Mouse (Mus musculus) right cerebral cortex, adult 2 months (tissue): ENCODE data around the gene Scrn1.

Experiments used
- DNase-seq, 2 experiments: peaks; one replicate each; pipeline ENCODE4 v3.0.0; 2021 to 2022; ENCODE audit warnings: low spot score in 2 of 2

The Scrn1 gene

DNA sequence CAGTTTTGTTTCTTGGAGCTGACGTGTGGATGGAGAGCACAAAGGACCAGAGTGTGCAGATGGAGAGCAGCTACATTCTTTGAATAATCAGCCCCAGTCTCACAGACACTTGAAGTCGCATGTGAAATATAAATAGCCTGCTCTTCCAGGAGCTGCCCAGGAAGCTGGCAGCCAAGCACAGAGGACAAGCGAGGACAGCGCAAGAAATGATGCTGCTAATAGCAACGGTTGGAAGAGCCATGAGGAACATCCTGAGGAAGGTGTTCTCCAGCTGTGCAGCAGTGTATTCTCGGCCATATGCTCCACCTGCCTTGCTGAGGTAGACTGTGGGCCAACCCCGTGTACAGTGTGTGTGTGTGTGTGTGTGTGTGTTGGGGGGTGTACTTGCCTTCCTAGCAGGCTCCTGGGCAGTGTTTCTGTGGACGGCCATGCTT lies 35.2 kb downstream of the Scrn1 start:
- peak; percentile 52 to 54 for DNase-seq

DNA sequence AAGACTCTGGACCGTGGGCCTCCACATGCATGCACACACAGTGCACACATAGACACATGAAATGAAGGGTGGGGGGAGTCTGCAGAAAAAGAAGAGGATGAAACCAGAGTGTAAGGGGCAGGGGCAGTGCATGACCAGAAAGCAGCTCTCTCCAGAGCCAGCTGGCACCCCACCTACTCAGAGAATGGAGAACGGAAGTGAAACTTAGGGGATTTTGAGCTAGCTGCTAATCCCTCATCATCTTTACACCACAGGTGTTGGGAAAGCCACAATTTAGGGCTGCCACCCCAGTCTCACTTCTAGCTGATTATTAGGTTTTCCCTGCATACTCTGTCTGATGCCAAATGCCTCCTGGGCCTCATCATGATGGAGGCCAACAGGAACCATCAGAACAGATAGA lies 36.1 kb downstream of the Scrn1 start:
- DNase-seq = no peak

DNA sequence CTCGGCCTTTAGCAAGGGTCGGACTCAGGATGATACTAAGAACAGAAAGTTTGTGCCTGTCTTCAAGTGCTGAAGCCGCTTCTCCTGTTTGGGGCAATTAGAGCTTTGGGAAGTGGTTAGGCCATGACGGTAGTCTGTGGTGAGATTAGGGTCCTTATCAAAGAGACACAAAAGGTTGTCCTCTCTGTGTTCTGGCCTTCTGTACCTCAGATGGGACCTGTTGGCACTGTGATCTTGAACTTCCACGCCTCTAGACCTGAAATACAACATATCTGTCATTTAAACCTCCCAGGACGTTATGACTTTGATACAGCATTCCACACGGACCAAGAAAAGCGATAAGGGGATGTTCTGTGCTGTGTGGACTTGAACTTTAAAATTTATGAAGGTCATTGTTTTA lies 37.6 kb downstream of the Scrn1 start:
- no peak for DNase-seq

DNA sequence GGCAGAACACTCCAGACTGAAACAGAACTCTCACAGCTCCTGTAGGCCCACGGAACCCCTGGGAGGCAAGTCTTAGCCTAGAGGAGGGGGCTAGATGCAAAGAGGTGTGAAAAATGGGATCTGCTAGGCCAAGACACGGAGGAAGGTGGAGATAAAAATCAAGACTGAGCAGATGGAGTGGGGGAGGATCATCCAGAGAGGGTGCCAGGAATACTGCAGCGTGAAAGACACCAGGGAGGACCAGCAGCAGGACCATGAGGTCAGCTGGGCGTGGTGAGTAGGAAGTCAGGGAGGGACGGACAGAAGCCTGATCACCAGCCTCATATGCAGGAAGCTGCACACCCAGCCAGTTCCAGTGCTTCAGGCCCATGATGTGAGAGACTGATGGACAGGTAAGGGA lies 47.5 kb downstream of the Scrn1 start:
- DNase-seq = no peak

DNA sequence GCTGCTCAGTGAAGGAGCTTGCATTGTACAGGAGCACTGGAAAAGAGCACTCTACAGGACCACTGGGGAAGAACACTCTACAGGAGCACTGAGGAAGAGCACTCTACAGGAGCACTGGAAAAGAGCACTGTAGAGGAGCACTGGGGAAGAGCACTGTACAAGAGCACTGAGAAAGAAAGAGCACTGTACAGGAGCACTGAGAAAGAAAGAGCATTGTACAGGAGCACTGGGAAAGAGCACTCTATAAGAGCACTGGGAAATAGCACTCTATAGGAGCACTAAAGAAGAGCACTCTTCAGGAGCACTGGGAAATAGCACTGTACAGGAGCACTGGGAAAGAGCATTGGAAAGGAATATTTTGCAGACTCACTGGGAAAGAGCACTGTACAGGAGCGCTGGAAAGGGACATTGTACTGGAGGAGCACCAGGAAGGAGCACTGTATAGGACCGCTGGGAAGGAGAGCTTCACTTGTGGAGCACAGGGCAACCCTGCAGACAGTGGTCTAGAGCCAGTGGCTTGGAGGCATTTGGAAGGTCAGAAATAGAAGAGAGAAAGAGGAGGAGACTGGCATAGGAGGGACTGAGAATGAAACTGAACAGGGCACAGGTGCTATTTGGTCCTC lies 49.7 kb downstream of the Scrn1 start:
- no peak for DNase-seq

DNA sequence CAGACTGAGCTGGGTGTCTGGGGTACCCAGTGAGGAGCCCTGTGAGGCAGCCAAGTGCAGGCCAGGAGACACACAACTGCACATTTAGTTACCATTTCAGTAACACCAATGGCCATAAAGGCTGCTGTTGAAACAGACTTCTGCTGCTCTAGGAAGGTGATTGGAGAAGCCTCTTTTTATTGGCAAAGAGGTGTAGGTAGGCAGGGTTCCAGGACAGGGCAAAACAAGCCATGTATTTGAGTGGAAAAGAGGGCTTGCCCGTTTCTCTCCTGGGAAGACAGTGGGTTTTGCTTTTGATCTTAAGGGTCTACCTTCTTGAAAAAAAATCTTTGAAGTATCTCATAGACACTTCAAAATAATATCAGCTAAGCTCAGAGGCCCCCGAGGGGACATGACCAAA lies 54.0 kb downstream of the Scrn1 start:
- no peak for DNase-seq

DNA sequence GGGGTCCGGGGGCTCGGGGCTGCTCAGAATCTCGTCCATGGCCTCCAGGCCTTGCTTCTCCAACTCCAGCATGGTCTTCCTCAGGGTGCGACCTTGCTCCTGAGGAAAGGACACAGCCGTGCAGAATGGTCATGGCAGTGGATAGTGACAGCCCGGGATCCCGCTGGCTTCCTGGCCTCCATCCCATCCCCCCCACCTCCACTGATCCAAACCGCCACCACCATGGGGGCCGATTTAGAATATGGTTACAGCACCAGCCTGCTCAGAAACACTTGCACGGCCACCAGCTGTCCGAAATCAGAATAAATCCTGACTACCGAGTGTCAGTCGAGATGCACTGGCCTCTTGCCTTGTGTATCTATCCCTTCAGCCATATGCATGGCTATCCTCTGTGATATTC lies 57.0 kb downstream of the Scrn1 start:
- DNase-seq = no peak

DNA sequence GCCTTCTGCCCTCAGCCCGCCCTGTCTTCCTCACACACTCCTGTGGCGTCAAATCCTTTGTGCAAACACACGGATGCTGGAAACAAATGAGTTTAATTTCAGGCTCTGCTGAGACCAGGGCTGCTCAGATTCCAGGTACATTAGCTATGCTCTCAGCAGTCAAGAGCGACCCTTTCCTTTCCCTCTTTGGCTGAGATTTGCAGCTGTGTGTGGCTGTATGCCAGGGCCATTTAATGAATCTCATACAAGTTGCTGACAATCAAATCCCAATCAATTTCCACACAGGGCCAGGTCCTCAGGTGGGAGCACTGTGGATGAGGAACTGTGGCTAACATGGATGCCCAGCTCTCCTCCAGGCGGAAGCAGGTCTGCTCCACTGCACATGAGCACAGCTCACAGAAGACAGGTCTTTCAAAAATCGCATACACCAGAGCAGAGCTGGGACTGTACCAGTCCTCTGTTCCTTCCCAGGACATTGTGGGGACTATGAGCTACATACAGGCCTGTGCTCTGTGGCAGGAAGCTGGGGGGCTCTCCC lies 58.0 kb downstream of the Scrn1 start:
- no peak for DNase-seq

DNA sequence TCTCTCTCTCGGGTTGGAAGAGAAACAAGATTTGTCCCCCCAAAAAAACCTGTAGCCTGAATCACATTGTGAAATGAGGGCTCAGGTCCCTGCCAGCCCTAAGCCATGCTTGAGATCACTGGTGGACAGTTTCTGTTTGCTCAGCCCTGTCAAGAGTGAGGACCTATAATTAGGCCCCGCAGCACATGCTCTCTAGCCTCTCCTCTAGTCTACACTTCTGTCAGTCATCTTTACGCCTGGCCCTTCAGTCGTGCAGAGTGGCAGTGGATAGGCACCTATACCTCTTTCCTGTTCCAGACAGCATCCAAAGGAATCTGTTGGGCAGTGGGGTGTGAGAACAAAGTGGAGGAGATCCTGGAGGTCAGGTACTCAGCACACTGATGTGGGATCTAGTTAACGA lies 58.5 kb downstream of the Scrn1 start:
- no peak for DNase-seq

DNA sequence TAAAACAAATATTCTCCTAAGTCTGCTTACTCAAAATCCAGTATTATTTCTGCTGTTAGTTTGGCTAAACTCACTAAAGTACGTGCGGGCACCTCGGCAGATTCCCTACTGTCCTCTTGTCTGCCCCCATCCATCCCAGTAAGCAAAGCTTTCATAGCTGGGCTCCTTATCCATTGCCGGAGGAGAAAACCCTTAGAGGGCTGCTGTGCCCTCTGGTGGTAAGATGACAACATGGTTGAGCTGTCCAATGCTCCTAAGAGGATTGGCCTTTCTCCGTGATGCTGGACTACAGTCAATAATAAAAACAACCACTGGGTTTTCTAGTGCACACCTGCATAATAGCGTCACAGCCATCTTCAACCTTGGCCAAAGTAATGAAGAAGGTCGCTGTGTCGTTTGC lies 59.3 kb downstream of the Scrn1 start:
- peak; percentile 60 to 62 for DNase-seq

DNA sequence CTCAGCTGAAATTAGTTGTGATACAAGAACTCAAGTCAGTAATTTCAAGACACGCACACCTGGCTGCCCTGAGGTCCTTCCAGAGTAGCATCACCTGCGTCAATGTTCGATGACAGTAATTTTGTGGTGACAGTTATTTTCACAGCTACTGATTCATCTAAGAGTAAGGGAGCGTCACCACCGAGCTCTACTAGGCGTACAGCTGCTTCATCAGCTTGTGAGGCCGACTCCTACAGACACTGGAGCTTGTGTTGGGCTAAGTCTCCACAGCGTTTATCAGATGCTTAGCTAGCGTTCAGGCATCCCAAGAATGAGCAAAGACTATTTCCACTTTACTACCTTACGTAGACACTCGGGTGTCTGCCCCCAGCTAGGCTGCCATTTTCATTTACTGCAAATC lies 60.0 kb downstream of the Scrn1 start:
- DNase-seq = peak; percentile 32 to 36

DNA sequence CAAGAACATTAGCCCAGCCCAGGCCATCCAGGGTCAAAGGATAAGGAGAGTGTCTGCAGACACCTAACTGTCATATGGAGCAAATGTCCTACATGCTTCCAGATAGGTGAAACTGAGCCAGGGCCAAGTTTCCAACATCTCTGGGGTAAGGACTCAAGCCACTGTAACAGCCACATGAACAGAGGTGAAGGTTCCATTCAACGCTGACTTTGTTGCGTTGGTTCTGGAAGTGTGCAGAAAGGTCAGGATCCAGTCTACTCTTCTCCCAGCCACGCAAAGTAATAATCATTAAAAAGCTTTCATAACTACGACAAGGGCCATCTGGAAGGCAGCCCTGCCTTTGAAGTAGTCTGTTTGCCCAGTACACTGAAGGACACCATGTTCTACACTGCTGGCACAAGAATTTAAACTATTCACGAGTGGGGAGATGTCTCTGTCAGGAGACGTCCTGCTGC lies 63.6 kb downstream of the Scrn1 start:
- DNase-seq = no peak

DNA sequence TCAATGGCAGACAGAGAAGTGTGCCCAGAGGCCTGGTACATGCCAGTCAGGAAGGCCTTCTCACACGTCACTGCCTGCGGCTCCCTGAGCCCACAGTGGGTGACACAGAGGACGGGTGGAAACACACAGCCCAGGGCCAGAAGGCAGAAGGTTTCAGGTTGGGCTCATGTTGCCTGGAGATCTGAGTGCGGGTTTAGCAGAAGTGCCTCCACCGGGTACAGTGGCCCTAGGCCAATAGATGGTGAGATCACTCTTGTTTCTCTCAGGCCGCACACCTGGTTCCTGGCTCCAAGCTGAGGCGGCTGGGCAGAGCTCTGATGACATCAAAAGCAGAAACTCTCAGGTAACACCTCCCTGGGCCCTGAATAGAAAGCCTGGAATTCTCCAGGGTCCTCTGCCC lies 70.1 kb downstream of the Scrn1 start:
- DNase-seq = no peak

DNA sequence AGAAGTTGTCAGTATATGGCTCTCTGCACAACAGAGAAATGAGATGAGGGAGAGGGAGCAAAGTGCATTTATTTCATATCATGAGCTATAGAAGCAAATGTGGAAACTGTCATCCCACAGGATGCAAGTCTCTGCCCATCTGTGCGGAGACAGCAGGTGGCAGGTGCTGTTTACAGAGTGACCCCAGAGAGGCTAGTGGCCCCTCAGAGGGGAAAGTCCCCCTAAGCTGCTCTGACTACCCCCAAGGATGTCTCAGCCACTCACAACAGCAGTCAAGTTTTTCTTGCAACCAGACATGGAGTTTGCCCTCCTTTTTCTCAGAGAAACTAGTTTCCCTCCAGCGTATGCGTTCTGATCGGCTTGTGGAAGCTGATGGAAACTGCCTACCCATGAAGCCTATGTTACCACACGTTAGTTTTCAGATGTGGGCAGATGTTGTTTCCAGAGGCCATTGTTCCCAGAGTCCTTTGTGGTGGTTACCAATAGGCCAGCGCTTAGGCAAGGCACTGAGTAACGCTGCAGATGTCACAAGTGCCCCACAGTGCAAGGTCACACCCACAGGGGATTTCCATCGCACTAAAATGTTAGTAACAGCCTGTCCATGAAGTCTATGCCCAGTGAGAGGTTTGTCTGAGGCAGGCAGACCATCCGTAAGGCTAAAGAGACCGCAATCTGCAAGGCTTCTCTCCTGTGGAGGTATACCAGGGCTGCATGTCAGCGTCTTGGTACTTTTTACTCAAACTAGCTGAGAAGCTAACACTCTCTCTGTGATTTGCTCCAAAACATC lies 71.5 kb downstream of the Scrn1 start:
- no peak for DNase-seq

DNA sequence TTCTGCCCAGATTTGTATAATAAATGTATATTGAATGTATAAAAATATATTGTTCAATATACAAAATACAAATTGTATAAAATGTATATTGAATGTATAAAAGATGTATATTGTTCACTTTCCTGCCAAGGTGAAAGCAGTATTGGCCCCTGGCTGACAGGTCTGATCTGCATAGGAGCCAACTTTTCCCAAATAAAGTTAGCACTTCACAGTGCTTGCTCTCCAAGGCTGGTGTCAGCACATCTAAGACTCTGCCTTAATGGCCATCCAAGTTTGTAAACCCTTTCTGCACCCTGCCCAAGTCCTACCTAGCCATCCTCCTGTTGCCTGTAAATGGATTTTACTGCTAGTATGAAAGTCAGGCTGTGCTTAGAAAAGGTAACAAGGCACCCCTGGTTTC lies 72.2 kb downstream of the Scrn1 start:
- DNase-seq = no peak

DNA sequence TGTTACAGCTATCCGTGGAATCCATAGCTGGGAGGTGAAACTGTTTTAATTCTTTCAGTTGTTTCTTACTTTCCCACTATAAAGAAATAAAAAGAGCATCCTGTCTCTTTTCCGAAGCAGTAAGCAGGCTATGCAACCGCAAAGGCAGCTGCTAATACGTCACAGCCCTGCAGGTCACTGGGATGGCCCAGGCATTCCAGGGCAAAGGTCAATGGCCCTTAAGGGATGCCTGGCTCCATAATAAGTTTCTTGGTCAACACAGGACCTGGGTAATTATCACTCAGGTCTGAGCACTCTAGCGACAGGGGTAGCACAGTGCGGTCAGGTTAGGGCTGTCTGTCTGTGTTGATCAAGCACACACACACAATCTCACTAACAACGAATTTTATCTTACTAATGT lies 75.2 kb downstream of the Scrn1 start:
- DNase-seq = no peak

DNA sequence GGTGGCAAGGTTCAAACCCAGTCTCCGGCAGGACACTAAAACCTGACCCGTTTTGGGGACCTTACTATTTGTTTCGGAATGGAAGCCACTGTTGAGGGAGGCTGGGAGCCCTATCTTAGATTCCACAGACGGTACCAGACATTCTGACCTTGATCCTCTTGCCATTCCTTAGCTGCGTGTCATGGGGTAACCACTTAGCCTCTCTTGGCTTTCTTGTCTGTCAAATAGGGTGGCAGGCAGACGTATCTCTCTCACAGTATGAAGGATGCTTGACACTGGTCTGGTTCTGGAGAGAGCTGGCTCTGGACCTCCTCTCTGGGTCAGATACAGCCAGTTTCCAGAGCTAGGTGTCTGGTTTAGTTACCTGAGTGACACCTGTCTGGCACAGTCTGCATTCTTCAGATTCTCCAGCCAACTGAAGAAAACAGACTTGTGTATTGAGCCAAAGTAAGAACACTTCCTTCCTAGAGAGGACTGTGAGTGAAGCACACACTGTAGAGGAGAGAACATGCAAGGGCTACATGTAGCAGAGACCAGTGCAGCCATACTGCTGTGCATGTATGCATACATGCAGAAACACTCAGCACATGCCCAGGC lies 80.2 kb downstream of the Scrn1 start:
- no peak for DNase-seq

DNA sequence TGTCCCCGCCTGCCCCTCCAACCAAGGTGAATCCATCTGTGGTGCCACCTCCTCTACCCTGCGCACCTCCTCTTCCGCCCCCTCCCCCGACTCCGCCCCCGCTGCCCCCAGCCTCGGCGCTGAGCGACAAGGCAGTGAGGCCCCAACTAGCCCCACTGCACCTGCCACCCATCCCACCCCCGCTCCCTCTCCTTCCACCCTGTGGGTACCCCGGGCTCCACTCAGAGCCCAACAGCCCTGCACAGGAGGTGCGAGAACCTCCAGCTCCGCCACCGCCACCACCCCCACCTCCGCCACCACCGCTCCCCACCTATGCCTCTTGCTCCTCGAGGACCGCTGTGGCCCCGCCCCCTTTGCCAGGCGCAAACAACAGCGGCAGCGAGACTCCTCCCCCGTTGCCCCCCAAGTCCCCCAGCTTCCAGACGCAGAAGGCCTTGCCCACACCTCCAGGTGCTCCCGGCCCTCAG lies 80.8 kb downstream of the Scrn1 start:
- DNase-seq = no peak

DNA sequence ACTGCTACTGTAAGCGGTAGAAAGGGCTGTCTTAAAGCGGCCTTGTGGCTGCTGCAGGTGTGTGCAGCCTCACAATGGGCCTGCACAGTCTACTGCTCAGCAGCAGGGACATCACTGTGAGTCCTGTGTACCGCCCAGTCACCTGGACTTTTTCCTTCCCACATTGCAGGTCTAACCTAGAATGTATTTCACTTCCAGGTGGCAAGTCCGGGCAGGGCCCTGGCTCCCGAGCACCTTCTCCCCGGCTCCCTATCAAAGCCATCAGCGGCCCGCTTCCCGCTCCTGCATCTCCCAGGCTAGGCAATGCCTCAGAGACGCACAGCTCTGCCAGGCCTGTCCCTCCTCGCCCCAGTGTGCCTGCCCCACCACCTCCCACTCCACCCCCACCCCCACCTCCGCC lies 81.3 kb downstream of the Scrn1 start:
- no peak for DNase-seq

DNA sequence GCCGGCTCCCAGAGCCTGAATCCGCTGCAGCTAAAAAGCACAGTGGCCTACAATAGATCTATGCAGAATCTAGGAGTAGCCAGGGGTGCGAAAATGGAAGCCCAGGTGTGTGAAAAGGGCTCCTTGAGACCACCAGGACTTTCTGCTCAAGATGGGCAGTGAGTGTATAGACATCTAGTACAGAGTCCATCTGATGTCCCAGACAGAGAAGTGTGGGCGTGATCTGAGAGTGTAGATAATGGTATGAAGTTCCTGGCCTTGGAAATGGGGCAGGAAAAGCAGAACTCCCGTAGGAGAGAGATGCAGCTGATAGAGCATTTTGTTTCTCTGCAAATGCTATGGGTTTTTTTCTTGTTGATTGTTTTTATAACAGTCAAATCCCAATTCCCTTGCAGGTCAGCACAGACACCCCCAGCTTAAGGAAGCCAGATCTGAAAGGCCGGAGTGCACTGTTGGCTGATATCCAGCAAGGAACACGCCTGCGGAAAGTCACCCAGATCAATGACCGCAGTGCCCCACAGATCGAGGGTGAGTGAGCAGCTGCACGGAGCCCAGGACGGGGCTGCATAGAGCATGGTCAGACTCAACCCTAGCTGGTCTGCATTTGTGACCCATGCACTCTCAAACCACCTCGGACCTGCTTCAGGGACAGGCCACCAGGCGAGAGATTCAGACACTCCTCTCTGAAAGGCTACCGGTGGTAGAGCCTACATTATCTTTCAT lies 84.7 kb downstream of the Scrn1 start:
- DNase-seq = no peak

DNA sequence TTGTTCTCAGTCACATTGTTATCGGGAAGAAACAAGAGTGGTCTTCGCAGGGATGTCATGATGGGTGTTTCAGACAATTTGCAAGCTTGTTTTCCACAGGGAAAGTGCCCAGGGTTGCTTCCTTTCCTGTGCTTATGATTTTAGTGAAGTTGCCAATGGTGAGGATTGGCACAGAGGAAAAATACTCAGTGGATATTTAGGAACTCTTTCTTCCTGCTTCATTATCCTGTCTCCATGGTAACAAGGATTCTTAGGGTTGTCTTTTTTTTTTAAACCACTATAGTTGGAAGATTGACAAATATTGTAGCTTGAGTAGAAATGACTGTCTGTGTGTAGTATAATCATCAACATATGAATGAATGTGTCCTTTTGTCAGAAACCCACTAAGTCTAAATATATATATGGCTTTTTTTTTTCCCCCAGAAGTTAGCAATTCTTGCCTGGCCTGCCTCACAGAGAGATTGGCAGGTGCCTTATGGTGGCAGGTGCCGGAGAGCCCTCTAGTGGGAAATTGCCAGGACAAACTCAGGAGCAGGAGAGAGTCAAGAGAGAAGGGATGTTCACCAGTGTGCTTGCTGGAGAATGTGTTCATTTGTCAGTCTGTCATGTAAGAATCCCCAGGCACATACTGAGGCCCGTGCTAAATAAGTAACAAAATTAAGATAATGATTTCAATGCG lies 87.5 kb downstream of the Scrn1 start:
- peak; percentile 36 to 40 for DNase-seq
